Mouse (Mus musculus) cerebellum, postnatal 14 days (tissue): ENCODE results near the gene Tmem131l.

Experiments
- DNase-seq, 2 experiments: peaks; one replicate each; pipeline ENCODE4 v3.0.0; 2021; ENCODE audit warnings: mixed read lengths in 2 of 2

Tmem131l gene

GRCm38 (mm10) chr3:84046206-84046605 is 6.2 kb upstream of the Tmem131l start:
- DNase-seq: no peak

- no peak for DNase-seq
Observed at GRCm38 (mm10) chr3:84041739-84042138, 1.8 kb upstream of the Tmem131l start.

GRCm38 (mm10) chr3:84040476-84041082 is 604 bp upstream of the Tmem131l start:
- DNase-seq: peak in 1 of 2 experiments; percentile 73

GRCm38 (mm10) chr3:84038981-84039645 is 862 bp downstream of the Tmem131l start:
- peak; percentile 52 to 62 for DNase-seq

- DNase-seq: no peak
Observed at GRCm38 (mm10) chr3:84038126-84038525, 1.8 kb downstream of the Tmem131l start.

GRCm38 (mm10) chr3:84037536-84037935 is 2.4 kb downstream of the Tmem131l start:
- DNase-seq: no peak

- no peak for DNase-seq
Observed at GRCm38 (mm10) chr3:84036866-84037265, 3.1 kb downstream of the Tmem131l start.

- DNase-seq: peak in 1 of 2 experiments; percentile 33
Observed at GRCm38 (mm10) chr3:84035728-84036364, 4.1 kb downstream of the Tmem131l start.

- no peak for DNase-seq
Observed at GRCm38 (mm10) chr3:84034115-84034780, 5.7 kb downstream of the Tmem131l start.

GRCm38 (mm10) chr3:84032933-84033730 is 6.8 kb downstream of the Tmem131l start:
- DNase-seq: no peak

GRCm38 (mm10) chr3:84032419-84032818 is 7.6 kb downstream of the Tmem131l start:
- no peak for DNase-seq

GRCm38 (mm10) chr3:84031216-84031615 is 8.8 kb downstream of the Tmem131l start:
- no peak for DNase-seq

- DNase-seq: no peak
Observed at GRCm38 (mm10) chr3:84028968-84029367, 11.0 kb downstream of the Tmem131l start.

GRCm38 (mm10) chr3:84027691-84028159 is 12.2 kb downstream of the Tmem131l start:
- DNase-seq: no peak

- DNase-seq: no peak
Observed at GRCm38 (mm10) chr3:84024512-84025072, 15.4 kb downstream of the Tmem131l start.

- DNase-seq: no peak
Observed at GRCm38 (mm10) chr3:84022723-84023122, 17.3 kb downstream of the Tmem131l start.

- no peak for DNase-seq
Observed at GRCm38 (mm10) chr3:84022201-84022584, 17.8 kb downstream of the Tmem131l start.

- DNase-seq: no peak
Observed at GRCm38 (mm10) chr3:84021217-84022200, 18.5 kb downstream of the Tmem131l start.

- DNase-seq: no peak
Observed at GRCm38 (mm10) chr3:84020528-84020927, 19.4 kb downstream of the Tmem131l start.

GRCm38 (mm10) chr3:84015484-84016016 is 24.4 kb downstream of the Tmem131l start:
- no peak for DNase-seq
